Mouse (Mus musculus): Measurements from ENCODE around the gene Elobl. TPM values are rescaled to one million over a fixed set of nuclear protein-coding genes. Genes with fewer than 3 reads are reported as not detected.

The Elobl gene
- not detected for polyA plus RNA-seq (2014; fragmentation: Illumina TruSeq; extraction: RNeasy Lipid Tissue Mini Kit (QIAGEN cat#74804); ENCODE audit: insufficient read depth, low read depth, low replicate concordance)

DNA sequence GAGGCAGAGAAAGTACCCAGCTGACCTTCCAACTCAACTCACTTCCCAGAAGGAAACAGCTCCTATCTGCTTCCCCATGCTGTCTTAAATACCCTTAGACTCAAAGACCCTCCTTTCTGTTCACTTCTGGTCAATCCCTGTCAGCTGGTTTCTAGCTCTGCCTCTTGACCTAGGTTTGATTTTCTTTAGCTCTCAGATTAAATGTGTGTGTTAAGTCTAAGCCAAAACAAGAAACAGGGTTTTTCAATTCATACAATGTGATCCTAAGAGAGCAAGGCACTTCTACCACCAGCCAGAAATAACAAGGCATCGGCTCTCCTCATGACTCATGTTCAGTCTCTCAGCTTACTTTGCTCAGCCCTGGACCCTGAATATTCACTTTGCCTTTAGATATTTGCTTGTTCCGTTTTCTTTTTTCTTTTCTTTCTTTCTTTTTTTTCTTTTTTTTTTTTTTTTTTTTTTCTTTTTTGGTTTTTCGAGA is at the start of gene Elobl:
TSS of gene Elobl (minus strand) at position 51 of the 481 bp plus-strand sequence.

DNA sequence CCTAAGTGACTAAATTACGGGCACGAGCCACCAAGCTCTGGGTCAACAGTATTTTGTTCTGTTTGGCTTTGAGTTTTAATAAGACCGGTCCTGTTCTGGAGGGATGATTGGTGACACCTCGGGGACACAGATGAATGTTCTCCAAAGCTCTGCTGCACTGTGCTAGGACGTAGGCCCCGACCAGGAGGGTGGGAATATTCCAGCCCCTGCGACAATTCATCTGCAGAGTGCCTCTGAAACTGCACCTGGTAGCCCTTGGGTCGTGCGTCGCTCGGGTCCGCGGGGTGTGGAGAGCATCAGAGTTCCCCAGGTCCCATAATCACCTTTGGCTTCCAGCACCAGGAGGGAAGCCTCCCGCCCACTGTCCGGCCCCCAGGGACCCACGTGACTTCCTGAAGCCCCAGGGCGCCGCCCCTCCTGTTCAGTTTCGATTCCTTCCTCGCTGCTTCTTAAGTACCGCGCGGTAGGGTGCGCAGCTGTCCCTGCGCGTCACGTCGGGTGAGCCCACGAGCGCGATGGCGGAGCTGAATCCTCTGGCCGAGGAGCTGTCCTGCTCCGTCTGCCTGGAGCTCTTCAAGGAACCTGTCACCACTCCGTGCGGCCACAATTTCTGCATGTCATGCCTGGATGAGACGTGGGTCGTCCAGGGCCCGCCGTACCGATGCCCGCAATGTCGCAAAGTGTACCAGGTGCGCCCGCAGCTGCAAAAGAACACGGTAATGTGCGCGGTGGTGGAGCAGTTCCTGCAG is 32.4 kb upstream of the Elobl start, which contains the start of gene Trim25:
TSS of gene Trim25 (plus strand) at position 403 of the 749 bp plus-strand sequence.

DNA sequence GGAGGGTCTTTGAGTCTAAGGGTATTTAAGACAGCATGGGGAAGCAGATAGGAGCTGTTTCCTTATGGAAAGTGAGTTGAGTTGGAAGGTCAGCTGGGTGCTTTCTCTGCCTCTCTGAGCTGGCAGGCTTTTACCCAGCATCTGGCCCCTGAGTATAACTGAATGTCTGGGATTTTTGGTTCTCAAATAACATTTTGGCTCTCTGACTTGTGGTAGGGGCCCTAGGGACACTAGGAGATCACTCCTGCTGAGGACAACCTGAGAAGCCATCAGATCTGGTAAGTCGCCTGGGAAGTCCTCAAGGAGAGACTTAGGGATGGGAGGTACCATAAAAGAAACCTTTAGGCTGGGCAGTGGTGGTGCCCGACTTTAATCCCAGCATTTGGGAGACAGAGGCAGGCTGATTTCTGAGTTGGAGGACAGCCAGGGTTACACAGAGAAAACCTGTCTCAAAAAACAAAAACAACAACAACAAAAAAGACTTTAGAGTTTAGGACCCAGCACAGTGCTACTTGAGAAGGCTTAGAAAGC is 3.5 kb upstream of the Elobl start, which contains the start of gene Coil:
TSS of gene Coil (plus strand) at position 51 of the 531 bp plus-strand sequence.

DNA sequence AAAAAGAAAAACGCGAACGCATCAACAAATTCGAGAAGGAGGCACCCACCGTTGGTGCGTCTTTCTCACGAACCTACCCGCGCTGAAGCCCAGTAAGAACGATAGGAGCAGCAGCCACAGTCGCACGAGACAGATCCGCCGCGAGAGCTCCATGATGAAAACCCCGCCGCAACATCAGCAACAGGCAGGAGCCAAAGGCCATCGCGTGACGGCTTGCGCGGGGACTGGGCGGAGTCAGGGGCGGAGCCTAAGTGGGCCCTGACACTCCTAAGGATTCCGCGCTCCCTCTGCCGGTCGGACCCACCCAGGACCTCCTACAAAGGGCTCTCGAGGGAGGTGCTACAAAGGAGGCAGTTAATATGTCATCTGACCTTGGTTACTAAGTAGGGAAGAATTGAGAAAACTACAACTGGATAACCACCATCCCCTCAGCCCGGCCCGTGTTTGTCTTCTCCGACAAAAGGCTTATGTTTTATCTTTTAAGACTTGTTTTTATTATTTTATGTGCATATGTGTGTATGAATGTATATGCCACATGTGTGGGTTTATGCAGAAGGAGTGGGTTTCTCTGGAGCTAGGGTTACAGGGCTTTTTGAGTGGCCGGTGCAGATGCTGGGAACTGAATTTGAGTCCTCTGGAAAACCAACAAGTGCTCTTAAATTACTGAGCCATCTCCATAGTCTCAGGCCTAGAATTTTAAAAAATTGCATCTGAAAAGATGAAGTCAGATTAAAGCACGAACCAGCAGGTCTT is 11.3 kb downstream of the Elobl start, which contains the start of gene Scpep1:
TSS of gene Scpep1 (minus strand) at position 249 of the 753 bp plus-strand sequence.

Other genes starting within 250 kb of the Elobl start
- gene Msi2, start 248.4 kb downstream of the Elobl start, polyA plus RNA-seq (2014; fragmentation: Illumina TruSeq; extraction: RNeasy Lipid Tissue Mini Kit (QIAGEN cat#74804); ENCODE audit: insufficient read depth, low read depth, low replicate concordance), result 13.9 TPM
- 8.5 TPM for gene Akap1, start 102.3 kb downstream of the Elobl start, polyA plus RNA-seq (2014; fragmentation: Illumina TruSeq; extraction: RNeasy Lipid Tissue Mini Kit (QIAGEN cat#74804); ENCODE audit: insufficient read depth, low read depth, low replicate concordance)
- 34.4 TPM for gene Scpep1, start 11.5 kb downstream of the Elobl start, polyA plus RNA-seq (2014; fragmentation: Illumina TruSeq; extraction: RNeasy Lipid Tissue Mini Kit (QIAGEN cat#74804); ENCODE audit: insufficient read depth, low read depth, low replicate concordance)
- gene Coil, start 3.3 kb upstream of the Elobl start, polyA plus RNA-seq (2014; fragmentation: Illumina TruSeq; extraction: RNeasy Lipid Tissue Mini Kit (QIAGEN cat#74804); ENCODE audit: insufficient read depth, low read depth, low replicate concordance), result 4.1 TPM
- gene Trim25, start 32.4 kb upstream of the Elobl start, polyA plus RNA-seq (2014; fragmentation: Illumina TruSeq; extraction: RNeasy Lipid Tissue Mini Kit (QIAGEN cat#74804); ENCODE audit: insufficient read depth, low read depth, low replicate concordance), result 21.9 TPM
- 4.5 TPM for gene Dgke, start 99.9 kb upstream of the Elobl start, polyA plus RNA-seq (2014; fragmentation: Illumina TruSeq; extraction: RNeasy Lipid Tissue Mini Kit (QIAGEN cat#74804); ENCODE audit: insufficient read depth, low read depth, low replicate concordance)
- not detected for gene Gm525, start 106.9 kb upstream of the Elobl start, polyA plus RNA-seq (2014; fragmentation: Illumina TruSeq; extraction: RNeasy Lipid Tissue Mini Kit (QIAGEN cat#74804); ENCODE audit: insufficient read depth, low read depth, low replicate concordance)

Measured in lung, adult 10 weeks (tissue).